Mouse (Mus musculus): ENCODE data around the gene Ptpre. TPM values are rescaled to one million over a fixed set of nuclear protein-coding genes. Genes with fewer than 3 reads are reported as not detected.

Ptpre gene
- total and polyA plus RNA-seq, 2 experiments from 2014 or later, result 2.0 to 4.0 TPM

DNA sequence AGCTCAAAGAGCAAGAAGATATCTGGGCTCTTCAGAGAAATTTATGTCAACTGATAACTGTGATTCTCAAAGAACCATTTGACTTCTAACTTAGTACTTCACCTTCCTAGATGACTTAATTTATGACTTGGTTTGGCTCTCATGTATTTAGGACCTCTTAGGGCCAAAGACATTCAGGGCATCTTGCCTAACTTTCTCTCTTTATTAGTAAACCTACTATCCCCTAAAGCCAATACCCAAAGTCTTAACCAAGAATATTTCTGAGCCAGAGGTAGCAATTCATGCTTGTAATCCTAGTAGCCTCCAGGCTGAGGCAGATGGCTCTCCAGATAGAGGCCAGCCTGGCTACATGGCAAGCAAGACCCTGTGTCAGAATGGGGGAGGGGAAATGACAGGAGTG, 123.0 kb downstream of the Ptpre start:
- DNase-seq (ENCODE audit: low spot score) (no peak), ATAC-seq (ENCODE audit: insufficient read depth, low read depth) (no peak)
- no peaks in the 10 kb centered on the region for H3K9me3 ChIP-seq (replicated peaks; ENCODE audit: control insufficient read depth, low read length)
- TF ChIP-seq EP300 (IDR thresholded peaks at IDR 0.05; ENCODE audit: low read depth) (no peak), CTCF (IDR thresholded peaks at IDR 0.05; ENCODE audit: low read depth) (no peak)
- H3K4me2 ChIP-seq (ENCODE audit: low read depth, low read length), result no peak overlapping the region
- H3K4me3 ChIP-seq (ENCODE audit: low read depth, low read length), result no peak overlapping the region
- H3K27ac ChIP-seq (ENCODE audit: low read depth), result no peak overlapping the region
- H3K27me3 ChIP-seq (ENCODE audit: control insufficient read depth, insufficient read depth, low read length), result no peaks in the 10 kb centered on the region
- H3K36me3 ChIP-seq (replicated peaks; ENCODE audit: control insufficient read depth, insufficient read depth, low read length), result no peaks in the 10 kb centered on the region
- H3K4me1 ChIP-seq (ENCODE audit: control insufficient read depth, insufficient read depth), result no peaks in the 10 kb centered on the region
- no peak overlapping the region for H3K9ac ChIP-seq (replicated peaks; ENCODE audit: low read depth, low read length)

- TF ChIP-seq CTCF (IDR thresholded peaks at IDR 0.05; ENCODE audit: low read depth), result no peak
- no peak for TF ChIP-seq EP300 (IDR thresholded peaks at IDR 0.05; ENCODE audit: low read depth)
Measured at GRCm38 (mm10) chr7:135664211-135664610, 126.9 kb downstream of the Ptpre start.

GRCm38 (mm10) chr7:135666314-135666713, 129.0 kb downstream of the Ptpre start:
- Histone ChIP-seq H3K4me3 (ENCODE audit: low read depth, low read length) (no peak overlapping the region), H3K4me1 (ENCODE audit: control insufficient read depth, insufficient read depth) (no peaks in the 10 kb centered on the region), H3K9ac (replicated peaks; ENCODE audit: low read depth, low read length) (no peak overlapping the region), H3K4me2 (ENCODE audit: low read depth, low read length) (no peak overlapping the region), H3K9me3 (replicated peaks; ENCODE audit: control insufficient read depth, low read length) (no peaks in the 10 kb centered on the region), H3K27me3 (ENCODE audit: control insufficient read depth, insufficient read depth, low read length) (peaks cover 4% of the 10 kb centered on the region; the same call in 1 of the 2 replicates), H3K36me3 (replicated peaks; ENCODE audit: control insufficient read depth, insufficient read depth, low read length) (no peaks in the 10 kb centered on the region), H3K27ac (ENCODE audit: low read depth) (no peak overlapping the region)
- no peak for TF ChIP-seq EP300 (IDR thresholded peaks at IDR 0.05; ENCODE audit: low read depth)
- TF ChIP-seq CTCF (IDR thresholded peaks at IDR 0.05; ENCODE audit: low read depth), result no peak
- DNase-seq (ENCODE audit: low spot score) (no peak), ATAC-seq (ENCODE audit: insufficient read depth, low read depth) (no peak)
- WGBS, result 81% methylated on average over 2 of the region's 2 CpGs

More at GRCm38 (mm10) chr7:135664211-135664610, 126.9 kb downstream of the Ptpre start:
- Histone ChIP-seq H3K4me1 (ENCODE audit: control insufficient read depth, insufficient read depth) (no peaks in the 10 kb centered on the region), H3K36me3 (replicated peaks; ENCODE audit: control insufficient read depth, insufficient read depth, low read length) (no peaks in the 10 kb centered on the region), H3K4me3 (ENCODE audit: low read depth, low read length) (no peak overlapping the region), H3K27ac (ENCODE audit: low read depth) (no peak overlapping the region), H3K9ac (replicated peaks; ENCODE audit: low read depth, low read length) (no peak overlapping the region), H3K27me3 (ENCODE audit: control insufficient read depth, insufficient read depth, low read length) (peaks cover 4% of the 10 kb centered on the region; the same call in 1 of the 2 replicates), H3K4me2 (ENCODE audit: low read depth, low read length) (no peak overlapping the region), H3K9me3 (replicated peaks; ENCODE audit: control insufficient read depth, low read length) (no peaks in the 10 kb centered on the region)
- DNase-seq (ENCODE audit: low spot score) (no peak), ATAC-seq (ENCODE audit: insufficient read depth, low read depth) (no peak)
- 73% methylated on average over 7 of the region's 7 CpGs for WGBS

DNA sequence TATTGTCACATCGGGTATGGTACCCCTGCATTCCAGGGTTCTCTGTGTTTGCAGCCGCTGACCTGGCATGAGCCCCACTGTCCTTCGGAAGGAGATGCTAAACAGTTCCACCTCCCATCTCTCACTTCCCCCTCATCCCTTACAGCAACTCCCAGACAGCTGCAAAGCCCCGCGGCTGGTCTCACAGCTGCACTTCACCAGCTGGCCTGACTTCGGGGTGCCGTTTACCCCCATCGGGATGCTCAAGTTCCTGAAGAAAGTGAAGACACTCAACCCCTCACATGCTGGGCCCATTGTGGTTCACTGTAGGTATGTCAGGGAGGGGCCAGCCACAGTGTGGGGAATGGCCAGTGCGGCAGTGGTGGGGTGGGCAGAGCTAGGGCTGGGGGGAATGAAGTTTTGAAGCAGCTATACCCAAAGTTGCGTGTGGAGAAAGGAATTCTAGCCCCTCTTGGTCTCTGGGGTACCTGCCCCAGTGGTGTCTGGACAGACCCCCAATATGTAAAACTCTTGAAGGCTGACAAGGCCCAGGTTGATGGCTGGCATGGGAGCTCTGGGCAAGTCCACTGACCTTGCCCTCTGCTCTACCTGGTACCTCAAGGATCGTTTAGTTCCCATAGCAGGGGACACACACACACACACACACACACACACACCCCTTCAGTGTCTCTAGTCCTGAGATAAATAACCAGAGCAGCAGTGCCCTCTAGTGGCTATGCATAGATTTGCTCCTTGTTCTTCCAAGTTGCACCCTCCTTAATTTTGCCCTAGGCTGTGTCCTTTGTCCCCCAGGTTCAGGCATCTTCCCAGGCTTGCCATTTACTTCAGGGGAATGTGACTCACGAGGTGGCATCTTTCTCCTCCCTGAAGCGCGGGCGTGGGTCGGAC, 131.8 kb downstream of the Ptpre start:
- Histone ChIP-seq H3K4me1 (ENCODE audit: control insufficient read depth, insufficient read depth) (no peaks in the 10 kb centered on the region), H3K27ac (ENCODE audit: low read depth) (no peak overlapping the region), H3K4me2 (ENCODE audit: low read depth, low read length) (no peak overlapping the region), H3K9ac (replicated peaks; ENCODE audit: low read depth, low read length) (no peak overlapping the region), H3K4me3 (ENCODE audit: low read depth, low read length) (no peak overlapping the region), H3K36me3 (replicated peaks; ENCODE audit: control insufficient read depth, insufficient read depth, low read length) (no peaks in the 10 kb centered on the region), H3K9me3 (replicated peaks; ENCODE audit: control insufficient read depth, low read length) (no peaks in the 10 kb centered on the region), H3K27me3 (ENCODE audit: control insufficient read depth, insufficient read depth, low read length) (peaks cover 4% of the 10 kb centered on the region; the same call in 1 of the 2 replicates)
- DNase-seq (ENCODE audit: low spot score), result peak; percentile 54
- ATAC-seq (ENCODE audit: insufficient read depth, low read depth), result 0 out of 2 replicates have a peak, but pooled peaks have one; percentile 28
- peak; percentile 76 for TF ChIP-seq CTCF (IDR thresholded peaks at IDR 0.05; ENCODE audit: low read depth)
- no peak for TF ChIP-seq EP300 (IDR thresholded peaks at IDR 0.05; ENCODE audit: low read depth)
- 41% methylated on average over 16 of the region's 16 CpGs for WGBS

GRCm38 (mm10) chr7:135673576-135673975, 136.3 kb downstream of the Ptpre start:
- TF ChIP-seq CTCF (IDR thresholded peaks at IDR 0.05; ENCODE audit: low read depth) (no peak), EP300 (IDR thresholded peaks at IDR 0.05; ENCODE audit: low read depth) (no peak)
- DNase-seq (ENCODE audit: low spot score) (no peak), ATAC-seq (ENCODE audit: insufficient read depth, low read depth) (no peak)
- H3K9ac ChIP-seq (replicated peaks; ENCODE audit: low read depth, low read length), result no peak overlapping the region
- no peak overlapping the region for H3K4me2 ChIP-seq (ENCODE audit: low read depth, low read length)
- no peaks in the 10 kb centered on the region for H3K36me3 ChIP-seq (replicated peaks; ENCODE audit: control insufficient read depth, insufficient read depth, low read length)
- peaks cover 9% of the 10 kb centered on the region; the same call in 1 of the 2 replicates for H3K27me3 ChIP-seq (ENCODE audit: control insufficient read depth, insufficient read depth, low read length)
- H3K27ac ChIP-seq (ENCODE audit: low read depth), result no peak overlapping the region
- H3K4me3 ChIP-seq (ENCODE audit: low read depth, low read length), result no peak overlapping the region
- H3K4me1 ChIP-seq (ENCODE audit: control insufficient read depth, insufficient read depth), result peaks cover 6% of the 10 kb centered on the region
- H3K9me3 ChIP-seq (replicated peaks; ENCODE audit: control insufficient read depth, low read length), result no peaks in the 10 kb centered on the region
- WGBS, result 49% methylated on average over 3 of the region's 3 CpGs

Measured in heart, postnatal 0 days (tissue).